Mouse (Mus musculus): ENCODE results near the gene Nle1. TPM values are rescaled to one million over a fixed set of nuclear protein-coding genes. Genes with fewer than 3 reads are reported as not detected.
"Not testable (repeated sequence)": the region's sequence is repeated elsewhere in the genome, so short reads cannot be mapped to it uniquely, and the experiment has no call there.

Nle1 gene
- polyA plus RNA-seq, 1 experiment from 2014 or later: 27.3 TPM

GRCm38 (mm10) chr11:82931671-82932450 lies 23.6 kb upstream of the Nle1 start:
- H3K27me3 ChIP-seq: peaks cover 75% of the 10 kb centered on the region
- WGBS: under 1% methylated on average over 89 of the region's 119 CpGs
- H3K27ac ChIP-seq; H3K9me3 ChIP-seq; ATAC-seq (ENCODE audit: low FRiP score); H3K36me3 ChIP-seq: not testable (repeated sequence)
- peak overlapping the region; percentile 50 for H3K4me3 ChIP-seq
- H3K4me2 ChIP-seq: peak overlapping the region; percentile 94
- H3K9ac ChIP-seq: peak overlapping the region; percentile 62
- H3K4me1 ChIP-seq (replicated peaks): peaks cover 22% of the 10 kb centered on the region

DNA sequence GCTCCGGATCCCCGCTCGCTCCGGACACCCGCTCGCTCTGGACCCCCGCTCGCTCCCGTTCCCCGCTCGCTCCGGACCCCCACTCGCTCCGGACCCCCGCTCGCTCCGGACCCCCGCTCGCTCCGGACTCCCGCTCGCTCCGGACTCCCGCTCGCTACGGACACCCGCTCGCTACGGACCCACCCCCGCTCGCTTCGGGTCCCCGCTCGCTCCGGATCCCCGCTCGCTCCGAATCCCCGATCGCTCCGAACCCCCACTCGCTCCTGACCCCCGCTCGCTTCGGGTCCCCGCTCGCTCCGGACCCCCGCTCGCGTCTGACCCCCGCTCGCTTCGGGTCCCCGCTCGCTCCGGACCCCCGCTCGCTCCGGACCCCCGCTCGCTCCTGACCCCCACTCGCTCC lies 22.9 kb upstream of the Nle1 start:
- Histone ChIP-seq H3K9ac (peak overlapping the region; percentile 62), H3K4me3 (peak overlapping the region; percentile 50), H3K4me1 (replicated peaks) (peaks cover 22% of the 10 kb centered on the region), H3K27me3 (peaks cover 75% of the 10 kb centered on the region), H3K4me2 (peak overlapping the region; percentile 94)
- H3K9me3 ChIP-seq; H3K36me3 ChIP-seq; H3K27ac ChIP-seq; ATAC-seq (ENCODE audit: low FRiP score): not testable (repeated sequence)
- WGBS: 2% methylated on average over 59 of the region's 63 CpGs

- H3K9me3 ChIP-seq; H3K27ac ChIP-seq; H3K36me3 ChIP-seq; ATAC-seq (ENCODE audit: low FRiP score): not testable (repeated sequence)
- Histone ChIP-seq H3K4me3 (peak overlapping the region; percentile 50), H3K4me2 (peak overlapping the region; percentile 94), H3K9ac (peak overlapping the region; percentile 62), H3K4me1 (replicated peaks) (peaks cover 22% of the 10 kb centered on the region), H3K27me3 (peaks cover 75% of the 10 kb centered on the region)
- 1% methylated on average over 80 of the region's 85 CpGs for WGBS
These were observed 22.3 kb upstream of the Nle1 start for GRCm38 (mm10) chr11:82930391-82930955.

- no peak for ATAC-seq (ENCODE audit: low FRiP score)
- 54% methylated on average over 3 of the region's 3 CpGs for WGBS
- H3K36me3 ChIP-seq: no peaks in the 10 kb centered on the region
- H3K9me3 ChIP-seq: no peaks in the 10 kb centered on the region
- H3K9ac ChIP-seq: no peak overlapping the region
- peaks cover 75% of the 10 kb centered on the region for H3K27me3 ChIP-seq
- no peak overlapping the region for H3K27ac ChIP-seq
- peaks cover 22% of the 10 kb centered on the region for H3K4me1 ChIP-seq (replicated peaks)
- no peak overlapping the region for H3K4me3 ChIP-seq
- no peak overlapping the region for H3K4me2 ChIP-seq
These were observed 21.4 kb upstream of the Nle1 start for GRCm38 (mm10) chr11:82929633-82929950.

- ATAC-seq (ENCODE audit: low FRiP score): no peak
- H3K4me2 ChIP-seq: no peak overlapping the region
- H3K27ac ChIP-seq: no peak overlapping the region
- H3K9ac ChIP-seq: no peak overlapping the region
- 27% methylated on average over 20 of the region's 20 CpGs for WGBS
- H3K36me3 ChIP-seq: no peaks in the 10 kb centered on the region
- peaks cover 69% of the 10 kb centered on the region for H3K27me3 ChIP-seq
- H3K9me3 ChIP-seq: no peaks in the 10 kb centered on the region
- H3K4me1 ChIP-seq (replicated peaks): peaks cover 22% of the 10 kb centered on the region
- no peak overlapping the region for H3K4me3 ChIP-seq
These were observed 20.9 kb upstream of the Nle1 start for GRCm38 (mm10) chr11:82928897-82929632.

DNA sequence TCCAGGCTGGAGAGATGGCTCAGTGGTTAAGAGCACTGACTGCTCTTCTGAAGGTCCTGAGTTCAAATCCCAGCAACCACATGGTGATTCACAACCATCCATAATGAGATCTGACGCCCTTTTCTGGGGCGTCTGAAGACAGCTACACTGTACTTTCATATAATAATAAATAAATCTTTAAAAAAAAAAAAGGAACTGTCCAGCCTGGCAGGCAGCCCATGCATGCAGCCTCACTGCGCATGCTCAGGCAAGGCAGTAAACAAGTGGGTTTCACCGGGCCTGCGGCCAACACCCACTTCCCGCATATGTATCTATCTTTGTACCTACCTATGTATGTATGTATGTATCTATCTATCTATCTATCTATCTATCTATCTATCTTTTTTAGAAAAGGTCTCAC lies 15.7 kb upstream of the Nle1 start:
- not testable (repeated sequence) for H3K4me2 ChIP-seq; H3K4me3 ChIP-seq; H3K27ac ChIP-seq; ATAC-seq (ENCODE audit: low FRiP score); H3K9ac ChIP-seq; H3K4me1 ChIP-seq (replicated peaks); H3K9me3 ChIP-seq; H3K36me3 ChIP-seq
- H3K27me3 ChIP-seq: peaks cover 70% of the 10 kb centered on the region
- WGBS: 90% methylated on average over 6 of the region's 6 CpGs

GRCm38 (mm10) chr11:82921691-82922090 lies 13.5 kb upstream of the Nle1 start:
- H3K9me3 ChIP-seq: no peaks in the 10 kb centered on the region
- no peak overlapping the region for H3K27ac ChIP-seq
- no peak overlapping the region for H3K9ac ChIP-seq
- H3K4me3 ChIP-seq: no peak overlapping the region
- ATAC-seq (ENCODE audit: low FRiP score): no peak
- no peaks in the 10 kb centered on the region for H3K36me3 ChIP-seq
- 69% methylated on average over 4 of the region's 4 CpGs for WGBS
- no peak overlapping the region for H3K4me2 ChIP-seq
- peaks cover 58% of the 10 kb centered on the region for H3K27me3 ChIP-seq
- no peaks in the 10 kb centered on the region for H3K4me1 ChIP-seq (replicated peaks)

DNA sequence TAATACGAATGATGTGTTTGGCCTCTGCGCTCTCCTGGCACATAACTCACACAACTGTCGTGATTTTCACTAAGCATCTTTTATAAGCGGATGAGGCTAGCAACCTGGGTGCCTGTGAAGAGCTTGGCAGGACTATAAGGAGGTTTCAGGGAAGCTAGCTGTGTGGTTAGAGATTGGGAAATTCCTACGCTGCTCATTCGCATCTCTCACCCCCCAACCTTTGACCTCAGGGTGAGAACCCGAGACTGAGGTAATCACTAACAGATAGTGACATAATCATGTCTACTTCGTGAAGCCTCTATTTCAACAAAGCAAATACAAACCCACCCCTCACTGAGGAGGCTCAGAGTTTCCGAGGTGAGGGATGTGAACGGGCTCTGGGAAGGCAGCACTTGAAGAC lies 12.6 kb upstream of the Nle1 start:
- Histone ChIP-seq H3K9me3 (no peaks in the 10 kb centered on the region), H3K27me3 (peaks cover 49% of the 10 kb centered on the region), H3K36me3 (no peaks in the 10 kb centered on the region), H3K9ac (no peak overlapping the region), H3K27ac (no peak overlapping the region), H3K4me2 (no peak overlapping the region), H3K4me3 (no peak overlapping the region), H3K4me1 (replicated peaks) (no peaks in the 10 kb centered on the region)
- no peak for ATAC-seq (ENCODE audit: low FRiP score)
- WGBS: 70% methylated on average over 10 of the region's 10 CpGs

DNA sequence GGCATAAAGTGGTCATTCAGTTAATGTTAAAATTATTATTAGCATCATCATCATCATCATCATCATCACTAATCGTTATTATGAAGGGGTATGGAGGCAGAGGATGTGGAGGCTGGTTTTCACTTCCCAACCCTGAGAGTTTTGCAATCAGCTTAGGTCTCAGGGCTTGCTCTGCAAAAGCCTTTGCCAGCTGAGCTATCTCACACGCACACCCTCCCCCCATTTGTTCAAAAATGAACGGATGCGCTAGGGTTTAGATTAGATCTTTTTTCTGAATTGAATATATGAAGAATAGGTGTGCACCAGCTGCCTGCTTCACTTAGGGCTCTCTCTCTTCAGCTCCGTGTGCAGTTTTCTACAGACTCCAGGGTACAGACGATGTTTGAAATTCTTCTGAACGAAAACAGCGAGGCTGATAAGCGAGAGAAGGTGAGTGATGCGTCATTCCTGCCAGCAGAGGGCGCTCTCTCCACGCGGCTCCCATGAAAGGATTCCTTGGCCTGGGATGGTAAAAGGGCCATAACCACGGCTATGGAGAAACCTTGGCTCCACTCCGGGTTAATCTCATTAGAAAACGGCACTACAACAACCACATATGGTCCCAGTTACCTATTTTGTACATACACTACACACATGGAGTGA lies 6.6 kb upstream of the Nle1 start:
- Histone ChIP-seq H3K27ac (no peak overlapping the region), H3K9ac (peak overlapping the region; percentile 44; the same call in 1 of the 2 replicates), H3K4me2 (peak overlapping the region; percentile 43), H3K9me3 (no peaks in the 10 kb centered on the region), H3K4me3 (no peak overlapping the region), H3K4me1 (replicated peaks) (no peaks in the 10 kb centered on the region), H3K27me3 (peaks cover 39% of the 10 kb centered on the region), H3K36me3 (no peaks in the 10 kb centered on the region)
- no peak for ATAC-seq (ENCODE audit: low FRiP score)
- 9% methylated on average over 16 of the region's 16 CpGs for WGBS

DNA sequence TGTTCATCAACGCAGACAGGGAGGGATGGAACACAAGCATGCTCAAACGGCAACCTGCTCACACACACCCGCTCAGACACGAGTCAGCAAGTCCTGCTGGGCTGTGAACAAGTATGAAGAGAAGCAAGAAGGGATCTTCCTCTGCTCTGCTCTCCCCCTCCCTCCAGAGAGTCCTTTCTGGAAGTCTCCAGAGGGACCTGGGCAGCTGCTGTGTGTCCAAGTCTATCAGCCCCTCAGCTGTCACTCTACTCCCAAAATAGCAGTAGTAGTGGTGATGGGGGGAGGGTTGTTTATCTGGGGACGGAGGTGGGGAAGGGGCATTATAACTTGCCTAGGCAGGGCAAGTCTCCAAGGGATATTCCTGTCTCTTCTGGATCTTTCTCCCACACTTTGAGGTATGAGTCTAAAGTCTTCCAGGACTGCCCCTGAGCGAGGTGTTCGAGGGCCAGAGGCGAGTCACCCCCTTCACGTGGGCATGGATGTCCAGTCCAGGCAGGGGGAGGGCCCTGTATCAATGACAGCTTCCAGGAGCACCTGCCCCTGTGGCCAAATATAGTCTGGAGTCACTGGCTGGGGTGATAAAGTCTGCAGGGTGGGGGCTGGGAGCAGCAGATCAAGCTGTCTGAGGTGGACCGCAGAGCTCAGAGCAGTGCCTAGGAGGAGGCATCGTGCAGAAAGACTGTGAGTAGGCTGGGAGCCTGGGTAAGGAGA lies 2.6 kb upstream of the Nle1 start:
- H3K4me2 ChIP-seq: no peak overlapping the region
- peaks cover 12% of the 10 kb centered on the region for H3K4me1 ChIP-seq (replicated peaks)
- H3K9me3 ChIP-seq: no peaks in the 10 kb centered on the region
- 0 out of 2 replicates have a peak overlapping the region, but pooled peaks have one; percentile 24 for H3K9ac ChIP-seq
- H3K27ac ChIP-seq: no peak overlapping the region
- H3K4me3 ChIP-seq: no peak overlapping the region
- peaks cover 5% of the 10 kb centered on the region; the same call in 1 of the 2 replicates for H3K36me3 ChIP-seq
- 84% methylated on average over 11 of the region's 11 CpGs for WGBS
- no peak for ATAC-seq (ENCODE audit: low FRiP score)
- peaks cover 28% of the 10 kb centered on the region for H3K27me3 ChIP-seq

DNA sequence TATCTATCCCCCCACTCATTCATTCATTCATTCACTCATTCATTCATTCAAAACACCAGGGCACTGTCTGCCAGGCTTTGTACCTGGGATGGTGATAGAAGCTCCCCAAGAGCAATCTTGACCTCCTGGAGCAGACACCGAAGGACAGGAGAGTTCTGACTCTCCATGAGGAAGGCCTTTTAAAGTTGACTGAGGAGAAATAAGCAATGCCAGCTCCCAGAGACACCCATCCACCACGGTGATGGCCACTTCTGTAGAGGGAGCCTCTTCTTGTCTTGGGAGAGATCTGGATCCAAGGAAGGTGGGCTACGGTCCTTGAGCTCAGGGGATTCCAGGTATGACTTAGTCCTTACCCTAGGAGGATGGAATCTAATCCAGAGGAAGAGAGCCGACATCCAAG lies 2.0 kb upstream of the Nle1 start, which contains the start of gene Unc45b:
TSS of gene Unc45b (plus strand) at position 301 of the 400 bp plus-strand sequence.
- H3K4me2 ChIP-seq: no peak within 1 kb of the TSS
- WGBS: 87% methylated on average over 4 of the region's 4 CpGs
- H3K27ac ChIP-seq: no peak within 1 kb of the TSS
- ATAC-seq (ENCODE audit: low FRiP score): no peak
- H3K36me3 ChIP-seq: peaks cover 10% of the 10 kb centered on the region
- peaks cover 12% of the 10 kb centered on the region for H3K4me1 ChIP-seq (replicated peaks)
- 0 out of 2 replicates have a peak within 1 kb of the TSS, but pooled peaks have one; percentile 24 for H3K9ac ChIP-seq
- H3K9me3 ChIP-seq: no peaks in the 10 kb centered on the region
- no peak within 1 kb of the TSS for H3K4me3 ChIP-seq
- peaks cover 24% of the 10 kb centered on the region for H3K27me3 ChIP-seq

All from hindbrain, embryonic 13.5 days (tissue).